Mouse (Mus musculus): ENCODE results near the gene Ppox. TPM values are rescaled to one million over a fixed set of nuclear protein-coding genes. Genes with fewer than 3 reads are reported as not detected.

The Ppox gene
- polyA plus RNA-seq, 1 experiment from 2014 or later = 51.8 TPM

- no peaks in the 10 kb centered on the region for H3K9me3 ChIP-seq
- no peaks in the 10 kb centered on the region for H3K36me3 ChIP-seq
- no peak overlapping the region for H3K4me3 ChIP-seq (replicated peaks)
- whole genome bisulfite sequencing = 42% methylated on average over 3 of the region's 3 CpGs
- peaks cover 13% of the 10 kb centered on the region; the same call in 1 of the 2 replicates for H3K4me1 ChIP-seq
- no peak overlapping the region for H3K27ac ChIP-seq
- no peak overlapping the region for H3K9ac ChIP-seq
- no peaks in the 10 kb centered on the region for H3K27me3 ChIP-seq (replicated peaks)
- ATAC-seq (ENCODE audit: insufficient read depth, low FRiP score, low read depth) = no peak
- H3K4me2 ChIP-seq = no peak overlapping the region
Observed at GRCm38 (mm10) chr1:171260316-171260715, 20.7 kb downstream of the Ppox start.

GRCm38 (mm10) chr1:171258921-171259320, 22.1 kb downstream of the Ppox start:
- ATAC-seq (ENCODE audit: insufficient read depth, low FRiP score, low read depth) = no peak
- Histone ChIP-seq H3K27ac (no peak overlapping the region), H3K9ac (no peak overlapping the region), H3K4me2 (no peak overlapping the region), H3K4me1 (peaks cover 13% of the 10 kb centered on the region; the same call in 1 of the 2 replicates), H3K36me3 (no peaks in the 10 kb centered on the region), H3K4me3 (replicated peaks) (no peak overlapping the region), H3K9me3 (no peaks in the 10 kb centered on the region), H3K27me3 (replicated peaks) (no peaks in the 10 kb centered on the region)
- 74% methylated on average over 17 of the region's 17 CpGs for WGBS

- no peaks in the 10 kb centered on the region for H3K36me3 ChIP-seq
- H3K4me3 ChIP-seq (replicated peaks) = no peak overlapping the region
- no peak overlapping the region for H3K4me2 ChIP-seq
- H3K9me3 ChIP-seq = no peaks in the 10 kb centered on the region
- no peaks in the 10 kb centered on the region for H3K27me3 ChIP-seq (replicated peaks)
- no peak for ATAC-seq (ENCODE audit: insufficient read depth, low FRiP score, low read depth)
- no peak overlapping the region for H3K27ac ChIP-seq
- H3K4me1 ChIP-seq = peaks cover 15% of the 10 kb centered on the region
- 83% methylated on average over 9 of the region's 9 CpGs for WGBS
- H3K9ac ChIP-seq = no peak overlapping the region
Observed at GRCm38 (mm10) chr1:171257781-171258180, 23.2 kb downstream of the Ppox start.

- no peaks in the 10 kb centered on the region for H3K27me3 ChIP-seq (replicated peaks)
- no peaks in the 10 kb centered on the region for H3K36me3 ChIP-seq
- no peak overlapping the region for H3K27ac ChIP-seq
- no peak overlapping the region for H3K9ac ChIP-seq
- ATAC-seq (ENCODE audit: insufficient read depth, low FRiP score, low read depth) = no peak
- WGBS = 67% methylated on average over 15 of the region's 15 CpGs
- H3K4me2 ChIP-seq = no peak overlapping the region
- no peak overlapping the region for H3K4me3 ChIP-seq (replicated peaks)
- peaks cover 16% of the 10 kb centered on the region; the same call in 1 of the 2 replicates for H3K4me1 ChIP-seq
- no peaks in the 10 kb centered on the region for H3K9me3 ChIP-seq
Observed at GRCm38 (mm10) chr1:171256937-171257548, 23.9 kb downstream of the Ppox start.

- no peaks in the 10 kb centered on the region for H3K9me3 ChIP-seq
- WGBS = 89% methylated on average over 24 of the region's 24 CpGs
- H3K9ac ChIP-seq = no peak overlapping the region
- no peak overlapping the region for H3K27ac ChIP-seq
- H3K4me3 ChIP-seq (replicated peaks) = no peak overlapping the region
- no peak for ATAC-seq (ENCODE audit: insufficient read depth, low FRiP score, low read depth)
- peaks cover 23% of the 10 kb centered on the region for H3K4me1 ChIP-seq
- H3K27me3 ChIP-seq (replicated peaks) = no peaks in the 10 kb centered on the region
- H3K4me2 ChIP-seq = no peak overlapping the region
- H3K36me3 ChIP-seq = no peaks in the 10 kb centered on the region
Observed at GRCm38 (mm10) chr1:171256095-171256818, 24.7 kb downstream of the Ppox start.

- whole genome bisulfite sequencing = 60% methylated on average over 17 of the region's 17 CpGs
- Histone ChIP-seq H3K27me3 (replicated peaks) (no peaks in the 10 kb centered on the region), H3K9me3 (no peaks in the 10 kb centered on the region), H3K4me3 (replicated peaks) (peak overlapping the region; percentile 35), H3K36me3 (no peaks in the 10 kb centered on the region), H3K4me2 (peak overlapping the region; percentile 66), H3K9ac (no peak overlapping the region), H3K4me1 (peaks cover 43% of the 10 kb centered on the region), H3K27ac (peak overlapping the region; percentile 78)
- ATAC-seq (ENCODE audit: insufficient read depth, low FRiP score, low read depth) = no peak
Observed at GRCm38 (mm10) chr1:171252415-171252814, 28.6 kb downstream of the Ppox start.

GRCm38 (mm10) chr1:171251594-171252324, 29.2 kb downstream of the Ppox start:
- no peaks in the 10 kb centered on the region for H3K36me3 ChIP-seq
- ATAC-seq (ENCODE audit: insufficient read depth, low FRiP score, low read depth) = peak; percentile 41
- H3K9ac ChIP-seq = no peak overlapping the region
- H3K4me3 ChIP-seq (replicated peaks) = peak overlapping the region; percentile 35
- peaks cover 43% of the 10 kb centered on the region for H3K4me1 ChIP-seq
- peak overlapping the region; percentile 66 for H3K4me2 ChIP-seq
- peak overlapping the region; percentile 78 for H3K27ac ChIP-seq
- no peaks in the 10 kb centered on the region for H3K27me3 ChIP-seq (replicated peaks)
- no peaks in the 10 kb centered on the region for H3K9me3 ChIP-seq
- 14% methylated on average over 13 of the region's 13 CpGs for WGBS

- Histone ChIP-seq H3K27me3 (replicated peaks) (no peaks in the 10 kb centered on the region), H3K9me3 (no peaks in the 10 kb centered on the region), H3K9ac (peak within 1 kb of the TSS; percentile 32), H3K4me1 (peaks cover 48% of the 10 kb centered on the region), H3K36me3 (no peaks in the 10 kb centered on the region), H3K4me3 (replicated peaks) (peak within 1 kb of the TSS; percentile 35), H3K27ac (peak within 1 kb of the TSS; percentile 78), H3K4me2 (peak within 1 kb of the TSS; percentile 66)
- 24% methylated on average over 26 of the region's 26 CpGs for WGBS
- no peak for ATAC-seq (ENCODE audit: insufficient read depth, low FRiP score, low read depth)
Observed at GRCm38 (mm10) chr1:171250680-171251593, 30.0 kb downstream of the Ppox start, which contains the start of gene Ndufs2. Gene Ndufs2, minus strand, starts transcription at chr1:171251388.

- H3K27ac ChIP-seq = peak within 1 kb of the TSS; percentile 78
- H3K9ac ChIP-seq = peak within 1 kb of the TSS; percentile 32
- WGBS = 33% methylated on average over 5 of the region's 5 CpGs
- no peak for ATAC-seq (ENCODE audit: insufficient read depth, low FRiP score, low read depth)
- peak within 1 kb of the TSS; percentile 66 for H3K4me2 ChIP-seq
- no peaks in the 10 kb centered on the region for H3K9me3 ChIP-seq
- peaks cover 54% of the 10 kb centered on the region for H3K4me1 ChIP-seq
- no peaks in the 10 kb centered on the region for H3K36me3 ChIP-seq
- no peaks in the 10 kb centered on the region for H3K27me3 ChIP-seq (replicated peaks)
- peak within 1 kb of the TSS; percentile 35 for H3K4me3 ChIP-seq (replicated peaks)
Observed at GRCm38 (mm10) chr1:171249913-171250600, 30.9 kb downstream of the Ppox start, which contains the start of gene Adamts4. Gene Adamts4, plus strand, starts transcription at chr1:171250421.

GRCm38 (mm10) chr1:171248386-171249226, 32.4 kb downstream of the Ppox start:
- H3K4me2 ChIP-seq = peak overlapping the region; percentile 63; the same call in 1 of the 2 replicates

More at GRCm38 (mm10) chr1:171248386-171249226, 32.4 kb downstream of the Ppox start:
- Histone ChIP-seq H3K9ac (no peak overlapping the region), H3K36me3 (peaks cover 6% of the 10 kb centered on the region; the same call in 1 of the 2 replicates), H3K9me3 (no peaks in the 10 kb centered on the region), H3K4me3 (replicated peaks) (no peak overlapping the region), H3K27me3 (replicated peaks) (no peaks in the 10 kb centered on the region), H3K4me1 (peaks cover 54% of the 10 kb centered on the region), H3K27ac (peak overlapping the region; percentile 92)
- 57% methylated on average over 3 of the region's 3 CpGs for WGBS
- no peak for ATAC-seq (ENCODE audit: insufficient read depth, low FRiP score, low read depth)
